Mouse (Mus musculus) lung, embryonic 14.5 days (tissue): ENCODE measurements around the gene Amfr. TPM values are rescaled to one million over a fixed set of nuclear protein-coding genes. Genes with fewer than 3 reads are reported as not detected.

ENCODE experiments used
- ATAC-seq: fragments of 200-750 bp; cut with Nextera tagmentation; 2 replicates; pipeline ENCODE4 v1.8.0; 2017; ENCODE audit warnings: mild to moderate bottlenecking, moderate TSS enrichment, moderate library complexity; ENCODE audit not compliant: insufficient read depth
- DNase-seq: peaks from one replicate; pipeline ENCODE4 v3.0.0-alpha.2; 2015
- H3K27ac ChIP-seq: fragments of 300-500 bp; sonication (generic); 2 replicates; pipeline ENCODE4 v1.5.1; 2014; ENCODE audit warnings: low read depth, mild to moderate bottlenecking, moderate library complexity
- H3K27me3 ChIP-seq: fragments of 300-500 bp; sonication (generic); 2 replicates; pipeline ENCODE4 v1.6.1; 2014; ENCODE audit warnings: low read length, control low read depth; ENCODE audit not compliant: insufficient read depth
- H3K36me3 ChIP-seq: fragments of 300-500 bp; sonication (generic); 2 replicates; pipeline ENCODE4 v1.6.1; 2014; ENCODE audit warnings: control low read depth; ENCODE audit not compliant: insufficient read depth
- H3K4me1 ChIP-seq: fragments of 300-500 bp; sonication (generic); 2 replicates; pipeline ENCODE4 v1.6.1; 2014; ENCODE audit warnings: antibody characterized with exemption, control low read depth; ENCODE audit not compliant: insufficient read depth
- H3K4me2 ChIP-seq: fragments of 300-500 bp; sonication (generic); 2 replicates; pipeline ENCODE4 v1.6.1; 2014; ENCODE audit warnings: mild to moderate bottlenecking
- H3K4me3 ChIP-seq: fragments of 300-500 bp; sonication (generic); 2 replicates; pipeline ENCODE4 v1.5.1; 2014; ENCODE audit warnings: low read depth, low read length
- H3K9ac ChIP-seq: fragments of 300-500 bp; sonication (generic); 2 replicates; pipeline ENCODE4 v1.6.1; 2014
- H3K9me3 ChIP-seq: fragments of 300-500 bp; sonication (generic); 2 replicates; pipeline ENCODE4 v1.6.1; 2016; ENCODE audit warnings: low read depth, low read length, control low read depth
- CTCF ChIP-seq: IDR thresholded peaks from 2 replicates; pipeline ENCODE4 v1.5.1; 2016; ENCODE audit warnings: antibody characterized with exemption, low read depth
- WGBS: fragments of 180-500 bp; shearing (Covaris S2); extraction: QIAGEN DNeasy Blood & Tissue Kit; methylation state at CpG from one replicate; pipeline ENCODE4 v1.1.7; 2014; 5-methylcytosine and 5-hydroxymethylcytosine counted together
- microRNA-seq: library from miRNA; unstranded; fragments of <30 nt; microRNA quantifications from one replicate; pipeline ENCODE4, GENCODE M21; 2016; ENCODE audit warnings: borderline number of aligned reads
- polyA plus RNA-seq: library from polyadenylated mRNA; unstranded; fragments of >200 nt; fragmentation: Nextera tagmentation; extraction: Ambion mirVana; gene quantifications from 2 replicates; pipeline ENCODE4 v1.2.1, GENCODE M21; 2014

Amfr gene
- polyA plus RNA-seq, 1 experiment from 2014 or later: 54.7 TPM

DNA sequence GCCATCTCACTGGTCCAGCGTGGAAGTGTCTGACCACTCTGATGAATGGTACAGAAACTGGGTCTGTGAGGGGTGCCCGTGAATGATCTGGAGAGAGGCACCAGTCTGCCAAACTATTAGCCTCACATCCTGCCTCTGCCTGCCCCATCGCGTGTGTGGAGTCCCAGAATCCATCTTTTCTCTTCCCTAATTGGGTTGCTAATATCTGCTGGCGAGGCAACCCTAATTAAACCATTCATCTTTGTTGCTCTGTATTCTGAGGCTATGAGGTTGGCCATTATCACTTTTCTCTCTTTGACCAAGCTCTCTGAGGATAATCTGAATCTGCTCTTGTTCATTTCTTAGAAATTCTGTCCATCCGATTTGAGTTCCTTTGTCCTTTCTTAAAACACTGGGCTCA, 81.3 kb downstream of the Amfr start:
- no peak overlapping the region for H3K27ac ChIP-seq
- 80% methylated on average over 6 of the region's 6 CpGs for WGBS
- no peak overlapping the region for H3K9ac ChIP-seq
- H3K4me2 ChIP-seq: no peak overlapping the region
- DNase-seq (no peak), ATAC-seq (no peak)
- no peak for TF ChIP-seq CTCF
- H3K9me3 ChIP-seq: no peaks in the 10 kb centered on the region
- H3K4me1 ChIP-seq: no peaks in the 10 kb centered on the region
- H3K36me3 ChIP-seq: no peaks in the 10 kb centered on the region
- H3K4me3 ChIP-seq: no peak overlapping the region
- no peaks in the 10 kb centered on the region for H3K27me3 ChIP-seq

DNA sequence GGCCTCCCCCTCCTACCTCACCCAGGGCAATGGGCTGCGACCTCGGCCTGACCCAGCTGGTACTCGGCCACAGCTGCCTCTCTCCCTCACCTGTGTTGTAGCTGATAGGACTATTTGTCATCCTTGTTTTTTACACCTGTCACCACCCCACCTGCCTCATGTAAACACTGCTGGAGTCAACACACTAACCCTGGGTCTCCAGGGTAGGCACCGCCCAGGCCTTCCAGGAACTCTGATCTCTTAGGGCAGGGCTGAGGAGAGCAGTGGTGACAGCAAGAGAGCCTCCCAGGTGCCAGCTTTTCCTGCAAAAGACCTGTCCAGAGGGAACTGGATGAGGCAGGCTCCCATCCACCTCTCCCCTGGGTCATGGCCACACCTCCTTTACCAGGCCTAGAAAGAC, 83.4 kb downstream of the Amfr start:
- 58% methylated on average over 4 of the region's 4 CpGs for WGBS
- no peak overlapping the region for H3K4me3 ChIP-seq
- no peak for ATAC-seq

DNA sequence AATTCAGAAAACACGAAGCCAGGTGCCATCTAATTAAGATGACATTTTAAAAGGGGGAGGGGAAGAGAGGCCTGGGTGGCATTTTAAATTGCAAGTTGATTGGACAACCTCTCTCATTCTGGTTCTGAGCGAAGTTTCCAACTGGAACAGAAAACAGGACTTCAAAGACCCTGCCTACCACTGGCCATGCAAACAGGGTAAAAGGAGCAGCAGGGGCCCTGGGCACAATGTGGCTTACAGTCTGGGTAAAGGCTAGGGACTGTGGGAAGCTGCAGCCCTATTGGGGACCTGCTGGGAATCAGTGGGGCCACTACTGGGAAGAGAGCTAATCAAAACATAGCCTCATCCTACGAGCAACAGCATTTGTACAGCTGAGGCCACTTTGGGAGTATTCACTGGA, 87.1 kb downstream of the Amfr start:
- no peaks in the 10 kb centered on the region for H3K4me1 ChIP-seq
- 44% methylated on average over 3 of the region's 3 CpGs for WGBS
- TF ChIP-seq CTCF: no peak
- no peaks in the 10 kb centered on the region for H3K27me3 ChIP-seq
- no peak overlapping the region for H3K27ac ChIP-seq
- H3K4me3 ChIP-seq: no peak overlapping the region
- no peak for DNase-seq
- no peak overlapping the region for H3K9ac ChIP-seq
- no peak overlapping the region for H3K4me2 ChIP-seq
- no peak for ATAC-seq
- H3K9me3 ChIP-seq: no peaks in the 10 kb centered on the region
- no peaks in the 10 kb centered on the region for H3K36me3 ChIP-seq

More for the DNA sequence above, 83.4 kb downstream of the Amfr start:
- Histone ChIP-seq H3K27me3 (no peaks in the 10 kb centered on the region), H3K4me1 (no peaks in the 10 kb centered on the region), H3K4me2 (no peak overlapping the region), H3K36me3 (no peaks in the 10 kb centered on the region), H3K9me3 (no peaks in the 10 kb centered on the region), H3K9ac (no peak overlapping the region), H3K27ac (no peak overlapping the region)
- DNase-seq: no peak
- TF ChIP-seq CTCF: no peak

DNA sequence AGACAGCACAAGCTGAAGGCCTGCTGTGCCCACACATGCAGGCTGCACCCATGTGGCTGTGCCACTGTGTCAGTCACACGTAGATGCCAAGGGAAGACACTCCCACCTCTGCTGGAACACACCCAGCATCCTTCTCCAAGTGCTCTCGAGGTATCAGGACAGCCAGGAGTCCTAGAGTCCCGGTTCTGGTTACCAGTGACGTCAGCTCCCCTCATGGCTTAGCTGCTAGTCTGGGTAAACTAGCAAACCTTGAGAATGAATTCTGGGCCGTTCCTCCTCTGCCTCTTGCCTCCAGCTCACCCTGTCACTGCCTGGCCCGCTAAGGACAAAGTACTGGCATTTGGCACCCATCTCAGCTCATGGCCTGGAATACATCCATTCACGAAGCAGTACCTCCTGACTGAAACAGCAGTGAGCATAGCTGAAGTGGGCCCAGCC, 88.7 kb downstream of the Amfr start:
- ATAC-seq (no peak), DNase-seq (no peak)
- no peaks in the 10 kb centered on the region for H3K9me3 ChIP-seq
- H3K4me3 ChIP-seq: no peak overlapping the region
- no peaks in the 10 kb centered on the region for H3K36me3 ChIP-seq
- no peaks in the 10 kb centered on the region for H3K4me1 ChIP-seq
- TF ChIP-seq CTCF: no peak
- no peak overlapping the region for H3K9ac ChIP-seq
- no peak overlapping the region for H3K4me2 ChIP-seq
- H3K27me3 ChIP-seq: no peaks in the 10 kb centered on the region
- H3K27ac ChIP-seq: no peak overlapping the region
- 29% methylated on average over 7 of the region's 7 CpGs for WGBS

Small RNA genes within 50 kb of the gene (microRNA-seq; reads per million reads assigned to microRNA genes)
- not detected for gene Gm24159

Other genes with a start within 250 kb of the Amfr start
- 1.8 and 2.4 TPM in 2 replicates for gene Gnao1, start 202.9 kb downstream of the Amfr start, polyA plus RNA-seq
- 134 and 140 TPM in 2 replicates for gene Nudt21, start 24.2 kb upstream of the Amfr start, polyA plus RNA-seq
- gene Ogfod1, start 24.4 kb upstream of the Amfr start, polyA plus RNA-seq: 14.2 and 17.3 TPM in 2 replicates
- 10.3 and 12.0 TPM in 2 replicates for gene Bbs2, start 86.1 kb upstream of the Amfr start, polyA plus RNA-seq
- not detected in 2 replicates for gene Mt4, start 124.4 kb upstream of the Amfr start, polyA plus RNA-seq
- gene Mt3, start 139.8 kb upstream of the Amfr start, polyA plus RNA-seq: 2.9 TPM in 2 replicates
- 12.3 and 15.2 TPM in 2 replicates for gene Mt2, start 159.8 kb upstream of the Amfr start, polyA plus RNA-seq
- gene Mt1, start 166.2 kb upstream of the Amfr start, polyA plus RNA-seq: 57.4 and 71.3 TPM in 2 replicates
- 118 and 126 TPM in 2 replicates for gene Nup93, start 201.7 kb upstream of the Amfr start, polyA plus RNA-seq